Mouse (Mus musculus) cerebellum, adult 2 months (tissue): ENCODE data around the gene Ap1b1.

Experiments used
- CTCF ChIP-seq: fragments of 200-500 bp; IDR thresholded peaks from 2 replicates; pipeline ENCODE4 v1.5.1; 2011; ENCODE audit warnings: low read depth, mild to moderate bottlenecking, control low read depth, low read length, moderate library complexity, borderline replicate concordance; ENCODE audit not compliant: insufficient read depth
- POLR2A ChIP-seq: fragments of 200-500 bp; IDR thresholded peaks from 2 replicates; pipeline ENCODE4 v1.6.1; 2011; ENCODE audit warnings: low read length, control low read depth, borderline replicate concordance; ENCODE audit not compliant: insufficient read depth

DNA sequence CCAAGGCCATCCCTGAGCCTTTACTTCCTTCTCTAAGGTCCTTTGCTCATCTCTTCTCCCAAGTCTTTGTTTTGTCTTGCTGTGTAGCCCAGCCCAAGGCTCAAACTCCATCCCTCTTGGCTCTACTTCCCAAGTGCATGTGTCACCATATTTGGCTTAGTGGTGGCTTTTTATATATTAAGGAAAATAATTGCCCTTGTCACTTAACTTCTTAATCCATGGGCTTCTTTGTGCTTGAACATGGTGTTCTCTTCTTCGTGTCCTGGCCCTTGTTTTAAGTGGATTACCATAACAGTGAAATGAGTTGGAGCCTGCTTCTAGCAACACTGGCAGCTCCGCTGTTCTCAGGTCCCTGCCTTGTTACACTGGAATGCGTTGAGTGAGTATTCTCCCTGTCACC is 9.1 kb downstream of the Ap1b1 start:
- no peak for TF ChIP-seq POLR2A
- TF ChIP-seq CTCF: no peak
